Mouse (Mus musculus) frontal cortex, adult (tissue): ENCODE results near the gene Trappc2l.

Experiments
- ATAC-seq: cut with Nextera tagmentation; 2 replicates; pipeline ENCODE4 v1.9.2; 2017; ENCODE audit warnings: mild to moderate bottlenecking, moderate library complexity, mixed read lengths; ENCODE audit not compliant: low TSS enrichment

Trappc2l gene

GRCm38 (mm10) chr8:122579196-122579595 lies 32.2 kb upstream of the Trappc2l start:
- no peak for ATAC-seq

GRCm38 (mm10) chr8:122580926-122581325 lies 30.5 kb upstream of the Trappc2l start:
- no peak for ATAC-seq

- ATAC-seq = no peak; the same call in 1 of the 2 replicates
Measured at GRCm38 (mm10) chr8:122584981-122585380, 26.5 kb upstream of the Trappc2l start.

GRCm38 (mm10) chr8:122585411-122585891 lies 26.0 kb upstream of the Trappc2l start:
- ATAC-seq = no peak

- no peak for ATAC-seq
Measured at GRCm38 (mm10) chr8:122586171-122586570, 25.3 kb upstream of the Trappc2l start.

GRCm38 (mm10) chr8:122586749-122587148 lies 24.7 kb upstream of the Trappc2l start:
- no peak for ATAC-seq

GRCm38 (mm10) chr8:122593240-122593639 lies 18.2 kb upstream of the Trappc2l start:
- no peak for ATAC-seq

GRCm38 (mm10) chr8:122593783-122594507 lies 17.5 kb upstream of the Trappc2l start:
- ATAC-seq = no peak

GRCm38 (mm10) chr8:122596031-122596430 lies 15.4 kb upstream of the Trappc2l start:
- ATAC-seq = no peak

GRCm38 (mm10) chr8:122600666-122601065 lies 10.8 kb upstream of the Trappc2l start:
- ATAC-seq = no peak

GRCm38 (mm10) chr8:122604640-122605039 lies 6.8 kb upstream of the Trappc2l start:
- no peak for ATAC-seq

- ATAC-seq = peak; percentile 80; the same call in 1 of the 2 replicates
Measured at GRCm38 (mm10) chr8:122605367-122605766, 6.1 kb upstream of the Trappc2l start.

GRCm38 (mm10) chr8:122606810-122607209 lies 4.6 kb upstream of the Trappc2l start:
- no peak for ATAC-seq

- no peak for ATAC-seq
Measured at GRCm38 (mm10) chr8:122610209-122610608, 1.2 kb upstream of the Trappc2l start.

- no peak for ATAC-seq
Measured at GRCm38 (mm10) chr8:122610612-122611277, 695 bp upstream of the Trappc2l start.

- ATAC-seq = no peak
Measured at GRCm38 (mm10) chr8:122616181-122616905, 4.9 kb downstream of the Trappc2l start.

- ATAC-seq = peak; percentile 53; the same call in 1 of the 2 replicates
Measured at GRCm38 (mm10) chr8:122617947-122618546, 6.6 kb downstream of the Trappc2l start.

- ATAC-seq = no peak
Measured at GRCm38 (mm10) chr8:122618660-122619378, 7.4 kb downstream of the Trappc2l start.

- ATAC-seq = no peak
Measured at GRCm38 (mm10) chr8:122620446-122620845, 9.0 kb downstream of the Trappc2l start.

GRCm38 (mm10) chr8:122622727-122623126 lies 11.3 kb downstream of the Trappc2l start, which contains the start of gene Pabpn1l:
TSS of gene Pabpn1l (minus strand) at chr8:122622739.
- ATAC-seq = no peak
